Mouse (Mus musculus) natural killer cell, adult 2 months (primary cell): ENCODE measurements around the gene Psap.
A peak's percentile ranks its signal among the peaks of the same experiment; 100 is the strongest.
"Not testable (repeated sequence)": the region's sequence is repeated elsewhere in the genome, so short reads cannot be mapped to it uniquely, and the experiment has no call there.

Source experiments
- DNase-seq, 2 experiments: peaks; one replicate each; pipeline ENCODE4 v3.0.0; 2022; ENCODE audit warnings: low spot score in 2 of 2

The Psap gene

DNA sequence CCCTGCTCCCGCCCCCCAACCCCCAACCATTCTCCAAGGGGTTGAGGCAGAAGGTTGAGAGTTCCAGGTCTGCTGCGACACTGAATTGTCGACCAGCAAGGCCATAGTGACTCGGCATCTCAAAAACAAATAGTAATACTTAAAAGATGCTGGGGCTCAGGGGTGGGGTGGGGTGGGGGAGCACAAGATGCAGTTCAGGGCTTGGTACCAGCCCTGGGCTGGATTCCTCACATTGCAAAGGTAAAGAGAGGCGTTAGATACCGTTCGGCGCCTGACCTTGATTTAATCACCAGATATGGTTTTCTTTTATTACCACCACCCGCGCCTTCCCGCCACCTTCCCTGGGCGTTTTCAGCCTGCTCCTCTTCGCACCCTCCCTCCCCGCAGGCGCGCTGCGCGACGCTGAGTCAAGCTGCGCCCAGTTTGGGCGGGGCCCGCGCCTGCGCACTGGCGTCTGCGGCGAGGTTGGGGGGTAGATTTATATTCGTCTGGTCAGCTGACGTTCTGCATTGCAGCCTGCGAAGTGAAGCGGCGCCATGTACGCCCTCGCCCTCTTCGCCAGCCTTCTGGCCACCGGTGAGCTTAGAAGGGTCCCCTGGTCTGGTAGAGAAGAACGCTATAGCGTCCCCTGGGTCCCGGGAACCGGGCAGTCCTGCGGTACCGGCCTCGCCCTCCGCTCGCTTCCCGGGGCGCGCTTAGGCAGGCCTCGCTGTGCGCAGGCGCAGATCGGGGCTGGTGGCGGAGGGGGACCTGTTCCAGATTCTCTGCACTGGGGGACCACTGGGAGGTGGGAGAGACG, at the start of gene Psap:
Gene Psap, plus strand, starts transcription at position 421 of the 799 bp plus-strand sequence.
- peak; percentile 93 to 95 for DNase-seq

DNA sequence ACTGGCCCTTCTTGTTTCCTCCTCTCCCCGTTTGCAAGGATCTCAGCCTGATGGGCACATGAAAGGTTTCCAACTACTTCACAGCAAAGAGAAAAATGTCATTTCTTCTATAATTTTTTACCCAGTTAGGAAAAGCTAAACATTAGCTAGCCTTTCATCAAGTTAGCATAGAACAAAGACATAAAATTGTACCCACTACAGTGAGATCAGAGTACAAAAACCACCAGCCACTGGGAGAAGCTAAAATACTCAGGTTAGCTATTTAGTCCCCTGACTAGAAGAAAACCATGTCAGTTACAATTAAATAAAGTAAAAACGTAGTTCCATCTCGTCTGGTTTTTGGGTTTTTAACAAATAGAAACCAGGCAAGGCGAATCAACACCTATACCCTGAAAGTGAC, 49.8 kb upstream of the Psap start:
- no peak for DNase-seq

DNA sequence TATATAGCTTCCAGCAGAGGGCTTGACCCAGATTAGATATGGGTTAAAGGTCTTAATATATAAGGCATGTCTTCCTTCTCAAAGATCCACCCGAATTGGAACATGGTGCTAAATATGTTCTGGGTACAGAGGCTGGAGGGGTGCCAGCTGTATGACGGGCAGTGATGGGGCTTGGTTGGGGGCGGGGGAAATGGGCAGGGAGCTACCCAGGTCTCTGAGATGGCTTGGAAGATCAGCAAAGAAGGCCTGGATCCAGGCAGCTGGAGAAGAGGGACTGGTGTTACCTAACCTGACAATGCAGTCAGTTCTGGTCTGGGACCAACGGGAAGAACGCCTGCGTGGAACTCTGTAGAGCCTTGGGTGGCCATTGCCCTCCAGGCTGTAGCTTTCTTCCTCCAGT, 48.3 kb upstream of the Psap start:
- no peak for DNase-seq

DNA sequence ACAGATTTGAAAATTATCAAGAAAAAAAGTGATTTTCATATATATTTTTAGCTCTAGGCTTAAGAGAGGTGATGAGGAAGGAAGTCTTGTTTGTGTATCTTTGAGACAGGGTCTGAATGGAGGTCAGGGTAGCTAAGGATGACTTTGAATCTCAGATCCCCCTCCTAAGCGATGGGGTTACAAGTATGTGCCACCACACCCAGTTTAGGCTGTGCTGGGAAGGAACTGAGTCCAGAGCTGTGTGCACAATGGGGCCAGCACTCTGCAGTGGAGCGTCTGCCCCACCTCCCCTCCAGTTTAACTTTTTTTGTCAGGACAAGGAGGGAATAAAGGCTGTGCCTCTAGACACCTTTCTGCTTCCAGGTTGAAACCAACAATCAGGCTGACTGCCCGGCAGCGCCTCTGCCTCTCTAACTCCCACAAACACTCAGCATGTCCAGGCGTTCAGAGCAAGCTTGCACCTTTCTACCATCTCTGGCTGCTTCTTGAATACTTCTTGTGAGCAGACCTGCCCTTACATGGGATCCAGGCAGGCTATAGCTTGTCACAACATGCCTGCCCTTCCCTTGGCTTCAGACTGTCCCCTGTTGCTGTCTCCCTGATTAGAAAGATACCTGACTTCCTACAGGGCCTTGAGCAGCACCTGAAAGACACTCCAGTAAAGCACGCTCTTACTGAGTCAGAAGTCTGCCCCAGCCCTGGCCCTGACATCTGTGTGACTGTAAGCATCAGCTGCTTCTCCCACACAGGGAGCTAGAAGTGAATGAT, 46.9 kb upstream of the Psap start:
- no peak for DNase-seq

DNA sequence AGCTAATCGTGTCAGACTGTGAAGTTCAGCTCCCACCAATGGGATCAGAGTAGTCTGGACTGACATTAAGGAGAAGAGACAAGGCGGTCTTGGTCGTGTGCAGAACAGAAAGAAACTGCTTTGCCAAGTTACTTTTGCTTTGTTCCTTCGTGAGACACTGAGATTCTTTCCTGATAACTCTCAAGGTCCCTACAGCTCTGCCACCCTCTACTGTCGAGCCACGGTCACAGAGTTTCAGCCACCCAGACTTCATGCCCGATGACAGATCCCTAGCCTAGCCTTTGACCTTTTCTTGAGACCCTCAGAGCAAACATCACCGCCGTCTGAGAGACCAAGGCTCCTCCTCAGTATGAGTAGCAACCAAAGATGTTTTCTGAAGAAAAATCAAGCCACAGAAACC, 43.4 kb upstream of the Psap start:
- DNase-seq = no peak

DNA sequence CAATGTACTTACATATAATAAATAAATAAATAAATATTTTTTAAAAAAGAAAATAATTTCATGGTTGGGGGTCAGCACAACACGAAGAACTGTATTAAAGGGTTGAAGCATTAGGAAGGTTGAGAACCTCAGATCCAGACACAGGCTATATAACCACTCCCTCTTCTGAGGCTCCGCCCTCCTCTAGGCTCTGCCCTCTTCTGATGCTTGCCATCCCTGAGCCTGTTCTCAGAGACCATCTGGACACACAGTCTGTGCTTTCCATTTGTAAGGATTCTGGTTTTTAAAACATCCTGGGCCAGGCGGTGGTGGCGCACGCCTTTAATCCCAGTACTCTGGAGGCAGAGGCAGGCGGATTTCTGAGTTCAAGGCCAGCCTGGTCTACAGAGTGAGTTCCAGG, 41.6 kb upstream of the Psap start:
- not testable (repeated sequence) for DNase-seq

DNA sequence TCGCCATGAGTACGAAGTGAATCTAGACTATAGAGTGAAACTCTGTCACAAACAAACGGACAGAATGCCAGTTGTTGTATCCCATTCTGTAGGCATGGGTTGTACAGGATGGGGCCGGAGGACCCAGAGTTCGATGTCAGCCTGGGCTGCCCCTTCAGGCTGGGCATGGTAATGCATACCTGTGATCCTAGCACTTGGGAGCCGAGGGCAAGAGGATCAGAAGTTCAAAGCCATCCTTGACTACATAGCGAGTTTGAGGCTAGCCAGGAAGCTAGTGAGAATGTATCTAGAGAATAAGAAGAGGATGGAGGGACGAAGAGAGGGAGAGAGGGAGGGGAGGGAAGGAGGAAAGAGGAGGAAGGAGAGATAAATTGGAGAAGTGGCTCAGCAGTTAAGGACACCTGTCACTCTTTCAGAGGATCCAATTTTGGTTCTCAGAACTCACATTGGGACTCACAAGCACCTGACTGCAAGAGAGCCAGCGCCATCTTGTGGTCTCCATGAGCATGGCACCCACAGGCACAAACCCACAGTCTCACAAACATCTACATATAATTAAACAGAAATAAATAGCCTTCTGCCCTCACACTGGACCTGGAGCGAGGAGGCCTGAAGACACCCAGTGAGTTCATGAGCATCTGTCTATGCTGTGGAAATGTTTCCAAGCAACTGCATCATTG, 39.8 kb upstream of the Psap start:
- DNase-seq = peak in 1 of 2 experiments; percentile 72

DNA sequence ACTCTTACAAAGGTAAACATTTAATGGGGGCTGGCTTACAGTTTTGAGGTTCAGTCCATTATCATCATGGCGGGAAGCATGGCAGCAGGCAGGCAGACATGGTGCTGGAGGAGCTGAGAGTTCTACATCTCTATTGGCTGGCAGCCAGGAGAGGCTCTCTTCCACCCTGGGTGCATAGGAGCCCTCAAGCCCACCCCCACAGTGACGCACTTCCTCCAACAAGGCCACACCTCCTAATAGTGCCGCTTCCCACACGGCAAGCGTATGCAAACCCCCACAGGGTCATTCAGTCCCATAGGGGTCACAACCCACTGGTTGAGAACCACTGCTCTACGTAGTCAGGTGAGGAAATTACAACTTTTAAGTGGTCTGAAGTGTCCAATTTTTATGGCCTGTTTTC, 37.0 kb upstream of the Psap start:
- no peak for DNase-seq

DNA sequence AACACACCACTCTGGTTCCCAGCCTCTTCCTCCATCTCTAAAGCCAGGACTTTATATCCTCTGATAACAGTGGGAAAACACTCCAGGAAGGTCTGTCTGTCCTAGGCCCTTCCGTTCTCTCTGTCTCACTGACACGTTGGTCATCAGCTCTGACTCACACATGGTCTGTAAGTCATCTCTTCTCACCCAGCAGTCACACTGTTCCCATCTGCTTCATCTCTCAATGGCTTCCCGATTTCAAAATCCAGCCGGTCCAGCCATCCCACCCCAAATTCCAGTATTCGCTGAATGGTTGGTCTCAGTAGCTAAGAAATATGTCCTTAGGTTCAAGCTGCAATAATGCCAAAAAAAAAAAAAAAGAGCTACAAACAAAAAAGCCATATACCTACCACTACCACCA, 33.5 kb upstream of the Psap start:
- DNase-seq = no peak

DNA sequence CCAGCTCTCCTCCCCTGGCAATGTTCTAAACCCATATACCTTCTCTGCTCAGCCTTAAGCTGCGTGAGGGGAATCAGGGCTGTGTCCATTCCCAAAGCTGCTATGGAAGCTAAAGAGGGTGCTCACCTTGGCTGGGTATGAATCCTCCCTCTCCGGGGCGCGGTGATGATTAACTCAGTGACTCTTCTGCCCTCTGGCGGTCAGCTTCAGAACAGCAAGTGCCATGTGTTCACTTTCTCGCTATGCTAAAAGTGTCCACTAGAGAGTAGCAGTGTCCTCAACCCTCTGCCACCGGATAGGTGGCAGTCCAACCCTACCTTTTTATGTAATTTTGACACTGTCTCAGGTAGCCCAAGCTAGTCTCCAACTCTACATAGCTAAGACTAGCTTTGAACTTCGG, 32.4 kb upstream of the Psap start:
- peak; percentile 84 to 92 for DNase-seq

DNA sequence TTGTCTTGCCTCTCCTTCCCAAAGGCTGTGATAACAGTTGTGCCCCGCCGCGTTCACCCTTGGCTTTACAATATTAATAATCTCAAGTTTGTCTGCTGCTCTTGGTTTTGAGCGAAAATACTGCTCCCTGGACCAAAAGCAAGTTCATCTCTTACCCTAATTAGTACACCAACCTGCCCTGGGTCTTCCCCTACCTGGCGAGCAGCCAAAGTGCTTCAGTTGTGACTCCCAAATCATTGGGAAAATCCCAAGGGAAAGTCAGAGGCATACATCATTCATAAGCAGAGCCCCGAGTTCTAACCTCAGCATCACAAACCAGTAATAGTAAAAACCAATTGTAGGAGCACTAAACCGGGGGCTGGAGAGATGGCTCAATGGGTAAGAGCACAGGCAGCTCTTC, 31.8 kb upstream of the Psap start:
- no peak for DNase-seq

DNA sequence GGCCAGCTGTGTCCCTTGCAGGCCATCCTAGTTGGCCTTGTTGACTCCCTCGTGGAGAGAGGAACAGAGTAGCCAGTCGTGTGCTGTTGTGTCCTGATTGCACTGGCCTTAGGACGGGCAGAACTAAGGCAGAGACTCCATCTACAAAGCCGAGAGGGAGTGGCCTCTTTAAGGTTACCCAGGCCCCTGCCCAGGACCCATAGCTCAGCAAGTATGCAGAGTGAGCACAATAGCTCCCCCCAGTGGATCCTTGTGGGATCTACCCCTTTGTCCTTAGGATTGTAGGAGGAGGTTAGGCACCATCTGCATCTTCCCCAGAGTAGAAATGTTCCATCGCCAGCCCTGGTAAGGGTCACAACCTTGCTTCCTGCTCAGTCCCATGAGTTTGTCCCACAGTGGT, 30.9 kb upstream of the Psap start:
- DNase-seq = peak; percentile 38 to 71

DNA sequence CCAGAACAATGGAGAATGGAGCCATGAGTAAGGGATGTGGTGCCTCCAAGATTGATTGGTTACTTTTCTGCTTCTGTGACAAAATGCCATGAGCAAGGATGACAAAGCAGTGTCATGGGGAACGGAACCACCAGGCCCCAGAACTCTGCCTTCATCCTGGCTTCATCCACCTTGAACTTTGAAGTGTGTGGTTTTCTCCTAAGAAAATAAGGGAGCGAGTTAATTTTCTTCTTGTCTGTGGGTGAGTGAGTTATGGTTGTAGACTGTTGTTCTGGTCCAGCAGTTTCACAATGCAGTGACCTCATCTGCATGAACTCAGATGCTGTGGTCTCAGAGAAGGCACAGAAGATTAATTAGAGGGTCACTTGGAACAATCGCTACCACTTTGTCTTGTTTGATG, 29.1 kb upstream of the Psap start:
- not testable (repeated sequence) for DNase-seq

DNA sequence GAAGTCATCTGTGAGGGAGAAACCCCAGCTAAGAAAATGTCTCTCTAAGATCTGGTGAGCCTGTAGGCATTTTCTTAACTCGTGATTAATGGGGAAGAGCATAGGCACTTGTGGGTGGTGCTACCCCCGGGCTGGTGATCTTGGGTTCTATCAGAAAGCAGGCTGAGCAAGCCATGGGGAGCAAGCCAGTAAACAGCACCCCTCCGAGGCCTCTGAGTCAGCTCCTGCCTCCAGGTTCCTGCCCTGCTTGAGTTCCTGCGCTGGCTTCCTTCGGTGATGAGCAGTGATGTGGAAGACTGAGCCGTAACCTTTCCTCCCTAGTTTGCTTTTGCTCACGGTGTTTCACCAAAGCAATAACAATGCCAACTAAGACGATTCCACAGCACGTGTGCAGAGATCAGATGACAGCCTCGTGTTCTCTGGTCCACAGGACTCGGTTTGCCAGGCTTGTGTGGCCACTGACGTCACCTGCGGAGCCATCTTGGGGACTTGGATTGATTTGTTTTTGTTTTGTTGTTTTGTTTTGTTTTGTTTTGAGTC, 26.9 kb upstream of the Psap start:
- DNase-seq = peak in 1 of 2 experiments; percentile 49

DNA sequence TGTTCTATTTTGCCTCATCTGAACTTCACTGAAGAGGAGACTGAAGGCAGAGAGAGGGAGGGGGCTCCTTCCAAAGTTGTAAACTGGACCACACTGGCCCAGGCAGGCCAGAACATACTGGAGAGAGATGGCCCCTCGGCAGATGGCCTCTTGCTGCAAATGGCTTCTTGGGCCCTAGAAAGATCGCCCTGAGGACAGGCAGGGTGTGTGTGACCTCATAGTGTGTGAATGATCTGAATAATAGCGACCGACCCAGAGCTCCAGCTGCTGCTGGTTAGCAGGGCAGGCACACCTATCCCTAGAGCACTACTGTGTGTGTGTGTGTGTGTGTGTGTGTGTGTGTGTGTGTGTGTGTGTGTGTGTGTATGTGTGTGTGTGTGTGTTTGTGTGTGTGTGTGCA, 25.2 kb upstream of the Psap start:
- DNase-seq = no peak

DNA sequence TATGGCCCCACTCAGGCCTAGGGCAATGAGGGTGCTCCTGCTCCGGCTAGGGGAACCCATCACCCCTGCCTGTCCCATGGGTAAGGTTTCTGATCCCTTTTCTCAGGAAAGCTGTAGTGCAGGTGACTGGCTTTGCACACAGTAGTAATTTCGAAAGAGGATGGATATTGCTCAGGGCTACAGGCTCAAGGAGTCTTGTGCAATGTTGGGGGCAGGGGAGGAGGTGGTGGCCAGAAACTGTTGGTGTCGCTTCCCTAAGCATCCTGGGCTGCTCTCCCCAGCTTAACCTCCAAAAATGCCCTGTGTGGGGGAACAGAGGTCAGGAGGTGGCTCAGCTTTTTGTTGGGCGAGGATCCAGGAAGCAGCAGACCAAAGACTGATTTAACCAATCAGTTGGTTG, 24.8 kb upstream of the Psap start:
- DNase-seq = no peak

DNA sequence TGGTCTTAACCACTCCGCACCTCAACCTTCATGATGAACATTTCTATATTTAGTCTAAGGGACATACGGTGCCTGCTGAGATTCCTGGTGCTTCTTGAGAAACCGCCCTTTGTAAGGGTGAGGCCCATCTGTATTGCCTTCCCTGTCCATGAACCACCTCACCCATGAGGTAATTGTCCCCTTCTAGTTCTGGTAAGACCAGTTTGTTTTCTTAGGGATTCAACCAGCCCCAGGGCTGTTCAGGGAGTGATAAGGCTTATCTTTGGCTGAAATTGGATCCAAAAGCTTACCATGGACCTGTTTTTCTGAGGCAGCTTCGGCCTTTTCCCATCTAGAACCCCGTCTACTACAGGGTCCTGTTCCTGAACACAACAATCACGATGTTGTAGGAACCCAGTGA, 21.3 kb upstream of the Psap start:
- DNase-seq = no peak

DNA sequence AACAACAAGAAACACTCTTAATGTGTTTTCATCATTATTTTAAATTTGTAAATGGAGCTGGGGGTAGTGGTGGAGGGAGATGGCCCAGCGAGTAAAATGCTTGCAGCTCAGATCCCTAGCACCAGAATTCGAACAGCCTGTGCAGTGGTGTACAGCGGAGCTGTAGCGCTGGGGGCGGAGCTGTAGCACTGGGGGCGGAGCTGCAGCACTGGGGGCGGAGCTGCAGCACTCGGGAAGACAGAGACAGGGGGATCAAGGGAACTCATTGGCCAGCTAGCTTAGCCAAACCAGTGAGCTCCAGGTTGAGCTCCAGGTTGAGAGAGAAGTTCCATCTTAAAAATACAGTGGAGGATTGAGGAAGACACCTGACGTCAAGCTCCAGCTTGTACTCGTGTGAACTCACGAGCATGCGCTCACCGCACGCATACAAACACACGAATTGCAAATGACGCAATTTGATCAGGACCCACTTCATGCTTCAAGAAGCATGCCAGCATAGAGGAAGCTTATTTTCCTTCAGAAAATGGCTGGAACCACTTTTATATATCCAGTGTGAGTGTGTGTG, 20.1 kb upstream of the Psap start:
- no peak for DNase-seq

DNA sequence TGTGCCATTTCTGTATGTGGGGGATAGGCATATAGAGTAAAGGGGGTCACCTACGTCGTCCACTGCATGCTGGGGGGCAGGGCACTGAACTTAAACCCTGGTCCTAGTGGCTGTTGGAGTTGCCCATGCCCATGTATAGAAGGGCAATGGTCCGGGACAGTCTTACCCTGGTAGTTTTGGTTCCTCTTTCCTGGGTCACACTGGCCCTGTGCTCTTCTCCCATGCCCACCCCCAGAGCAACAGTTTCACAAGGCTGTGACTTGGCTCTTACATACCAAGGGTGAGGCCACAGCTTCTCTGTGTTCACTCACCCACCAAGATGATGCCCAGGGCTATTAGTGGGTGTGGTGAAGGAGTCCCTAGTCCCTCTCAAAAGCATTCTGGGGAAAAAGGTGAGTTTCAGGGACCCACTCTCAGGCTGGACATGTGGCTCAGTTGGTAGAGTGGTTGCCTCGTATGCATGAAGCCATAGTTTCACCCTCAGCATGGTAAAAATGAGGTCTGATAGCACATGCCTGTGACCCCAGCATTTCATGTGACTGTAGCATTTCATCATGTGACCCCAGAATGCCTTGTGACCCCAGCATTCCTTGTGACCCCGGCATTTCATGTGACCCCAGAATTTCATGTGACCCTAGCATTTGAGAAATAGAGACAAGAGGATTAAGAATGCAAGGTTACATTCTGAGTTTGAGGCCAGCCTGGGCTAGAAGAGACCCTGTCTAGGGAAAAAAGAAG, 16.7 kb upstream of the Psap start:
- DNase-seq = peak in 1 of 2 experiments; percentile 69

DNA sequence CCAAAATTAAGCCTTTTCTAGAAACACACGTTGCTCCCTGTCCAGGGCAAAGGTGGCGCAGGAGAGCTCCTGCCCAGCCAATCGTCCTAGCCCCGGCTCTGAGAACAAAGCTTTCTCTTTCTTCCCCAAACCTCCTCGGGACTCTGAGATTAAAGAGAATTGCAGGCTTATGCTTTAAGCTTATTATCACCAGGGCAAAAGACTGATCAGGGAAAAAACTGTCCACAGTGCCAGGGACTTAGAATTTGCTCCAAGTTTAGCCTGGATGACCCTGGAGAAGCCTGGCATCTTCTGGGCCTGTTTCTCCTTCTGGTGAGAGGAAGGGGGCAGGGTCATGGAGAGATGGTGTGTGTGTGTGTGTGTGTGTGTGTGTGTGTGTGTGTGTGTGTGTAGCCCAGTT, 15.9 kb upstream of the Psap start:
- no peak for DNase-seq

DNA sequence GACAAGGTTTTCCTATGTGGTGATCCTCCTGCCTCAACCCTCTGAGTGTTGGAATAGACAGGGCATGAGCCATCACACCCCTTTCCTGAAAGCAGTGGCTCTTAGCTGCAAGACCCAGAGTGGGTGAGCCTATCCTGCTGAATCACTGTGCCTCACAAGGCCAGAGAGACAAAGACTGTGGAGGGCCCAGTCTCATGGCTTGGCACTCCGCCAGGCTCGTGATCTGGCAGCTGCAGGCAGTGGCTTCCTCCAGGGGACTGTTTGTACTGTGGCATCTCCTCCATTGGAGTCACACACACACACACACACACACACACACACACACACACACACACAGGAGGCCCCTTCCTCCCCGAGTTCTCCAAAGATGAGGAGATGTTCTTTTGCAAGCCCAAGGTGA, 15.0 kb upstream of the Psap start:
- DNase-seq = peak; percentile 26 to 77
